Mouse (Mus musculus): ENCODE data around the gene Prx. TPM values are rescaled to one million over a fixed set of nuclear protein-coding genes. Genes with fewer than 3 reads are reported as not detected.

Prx gene
- polyA plus RNA-seq, 2 experiments: 2.1 to 6.6 TPM

- ATAC-seq (ENCODE audit: low FRiP score, low read depth) (peak; percentile 91), DNase-seq (ENCODE audit: low spot score) (peak; percentile 85)
- Histone ChIP-seq H3K4me3 (replicated peaks; ENCODE audit: low read length) (peak overlapping the region; percentile 22), H3K27ac (replicated peaks; ENCODE audit: low read depth, low read length) (peak overlapping the region; percentile 77), H3K9ac (ENCODE audit: low read depth, low read length, severe bottlenecking) (peak overlapping the region; percentile 36), H3K4me1 (ENCODE audit: control insufficient read depth, insufficient read depth, low read length) (peaks cover 7% of the 10 kb centered on the region; the same call in 1 of the 2 replicates), H3K4me2 (replicated peaks; ENCODE audit: low read depth, low read length, severe bottlenecking) (peak overlapping the region; percentile 45), H3K27me3 (ENCODE audit: control insufficient read depth, insufficient read depth, low read length) (no peaks in the 10 kb centered on the region), H3K9me3 (ENCODE audit: control insufficient read depth, low read length) (no peaks in the 10 kb centered on the region), H3K36me3 (ENCODE audit: control insufficient read depth, insufficient read depth, low read length) (peaks cover 11% of the 10 kb centered on the region; the same call in 1 of the 2 replicates)
- 0% methylated on average over 4 of the region's 12 CpGs for WGBS
- no peak for TF ChIP-seq POLR2A (IDR thresholded peaks at IDR 0.05; ENCODE audit: borderline replicate concordance, extremely low read depth, insufficient read depth, insufficient read length)
Observed at GRCm38 (mm10) chr7:27481627-27481969, 17.5 kb upstream of the Prx start.

DNA sequence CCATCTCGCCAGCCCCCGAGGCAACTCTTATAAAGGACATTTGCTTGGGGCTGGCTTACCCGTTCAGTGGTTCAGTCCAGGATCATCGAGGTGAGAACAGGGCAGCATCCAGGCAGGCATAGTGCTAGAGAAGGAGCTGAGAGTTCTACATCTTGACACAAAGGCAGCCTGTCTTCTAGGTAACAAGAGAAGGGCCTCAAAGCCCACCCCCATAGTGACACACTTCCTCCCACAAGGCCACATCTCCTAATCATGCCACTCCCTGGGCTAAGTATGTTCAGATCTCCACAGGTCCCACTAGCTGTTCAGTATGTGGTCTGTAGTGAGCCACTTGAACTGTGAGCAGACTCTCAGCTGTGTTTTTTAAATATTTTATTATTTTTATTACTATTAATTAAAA lies 15.3 kb upstream of the Prx start:
- Histone ChIP-seq H3K4me2 (replicated peaks; ENCODE audit: low read depth, low read length, severe bottlenecking) (no peak overlapping the region), H3K4me1 (ENCODE audit: control insufficient read depth, insufficient read depth, low read length) (peaks cover 10% of the 10 kb centered on the region), H3K9ac (ENCODE audit: low read depth, low read length, severe bottlenecking) (no peak overlapping the region), H3K9me3 (ENCODE audit: control insufficient read depth, low read length) (no peaks in the 10 kb centered on the region), H3K36me3 (ENCODE audit: control insufficient read depth, insufficient read depth, low read length) (no peaks in the 10 kb centered on the region), H3K27me3 (ENCODE audit: control insufficient read depth, insufficient read depth, low read length) (no peaks in the 10 kb centered on the region), H3K27ac (replicated peaks; ENCODE audit: low read depth, low read length) (no peak overlapping the region), H3K4me3 (replicated peaks; ENCODE audit: low read length) (no peak overlapping the region)
- DNase-seq (ENCODE audit: low spot score) (no peak), ATAC-seq (ENCODE audit: low FRiP score, low read depth) (no peak)
- no peak for TF ChIP-seq POLR2A (IDR thresholded peaks at IDR 0.05; ENCODE audit: borderline replicate concordance, extremely low read depth, insufficient read depth, insufficient read length)
- WGBS: 89% methylated on average over 4 of the region's 4 CpGs

DNA sequence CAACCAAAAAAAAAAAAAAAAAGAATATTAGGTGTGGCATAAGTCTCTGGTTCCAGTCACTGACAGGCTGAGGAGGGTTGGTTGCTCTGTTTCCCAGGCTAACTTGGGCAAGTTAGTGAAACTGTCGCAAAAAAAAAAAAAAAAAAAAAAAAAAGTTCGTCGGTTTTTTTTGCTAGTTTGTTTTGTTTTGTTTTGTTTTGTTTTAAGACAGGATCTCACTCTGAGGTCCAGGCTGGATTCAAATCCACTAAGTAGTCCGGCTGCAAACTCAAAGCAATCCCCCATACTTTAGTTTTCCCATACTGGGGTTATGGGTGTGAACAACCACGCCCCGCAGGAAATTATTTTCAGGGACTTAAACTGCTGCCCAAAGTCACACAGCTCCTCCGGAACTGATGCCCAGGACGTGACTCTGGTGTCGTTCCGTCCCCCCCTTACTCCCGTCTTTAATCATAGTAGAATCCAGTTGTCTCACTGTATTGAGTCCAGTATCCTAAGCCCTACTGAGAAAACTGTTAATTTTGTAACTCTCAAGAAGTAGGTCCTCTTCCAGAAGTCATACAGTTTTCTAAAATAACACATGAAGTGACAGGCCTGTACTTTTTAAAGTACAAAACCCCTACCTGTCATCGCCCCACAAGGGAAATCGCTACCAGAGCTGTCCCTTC lies 12.9 kb upstream of the Prx start:
- Histone ChIP-seq H3K9me3 (ENCODE audit: control insufficient read depth, low read length) (no peaks in the 10 kb centered on the region), H3K27ac (replicated peaks; ENCODE audit: low read depth, low read length) (peak overlapping the region; percentile 61; the same call in 1 of the 2 replicates), H3K4me3 (replicated peaks; ENCODE audit: low read length) (peak overlapping the region; percentile 83), H3K4me2 (replicated peaks; ENCODE audit: low read depth, low read length, severe bottlenecking) (peak overlapping the region; percentile 88), H3K9ac (ENCODE audit: low read depth, low read length, severe bottlenecking) (peak overlapping the region; percentile 45), H3K36me3 (ENCODE audit: control insufficient read depth, insufficient read depth, low read length) (peaks cover 11% of the 10 kb centered on the region), H3K27me3 (ENCODE audit: control insufficient read depth, insufficient read depth, low read length) (no peaks in the 10 kb centered on the region), H3K4me1 (ENCODE audit: control insufficient read depth, insufficient read depth, low read length) (peaks cover 25% of the 10 kb centered on the region)
- 1% methylated on average over 13 of the region's 13 CpGs for whole genome bisulfite sequencing
- DNase-seq (ENCODE audit: low spot score) (peak; percentile 28), ATAC-seq (ENCODE audit: low FRiP score, low read depth) (peak; percentile 3; the same call in 1 of the 2 replicates)
- no peak for TF ChIP-seq POLR2A (IDR thresholded peaks at IDR 0.05; ENCODE audit: borderline replicate concordance, extremely low read depth, insufficient read depth, insufficient read length)

- DNase-seq (ENCODE audit: low spot score) (peak; percentile 100), ATAC-seq (ENCODE audit: low FRiP score, low read depth) (peak; percentile 96)
- TF ChIP-seq POLR2A (IDR thresholded peaks at IDR 0.05; ENCODE audit: borderline replicate concordance, extremely low read depth, insufficient read depth, insufficient read length): peak; percentile 98; the same call in 1 of the 2 replicates
- under 1% methylated on average over 46 of the region's 80 CpGs for WGBS
- no peaks in the 10 kb centered on the region for H3K27me3 ChIP-seq (ENCODE audit: control insufficient read depth, insufficient read depth, low read length)
- no peaks in the 10 kb centered on the region for H3K9me3 ChIP-seq (ENCODE audit: control insufficient read depth, low read length)
- H3K36me3 ChIP-seq (ENCODE audit: control insufficient read depth, insufficient read depth, low read length): peaks cover 11% of the 10 kb centered on the region
- H3K27ac ChIP-seq (replicated peaks; ENCODE audit: low read depth, low read length): peak within 1 kb of the TSS; percentile 97
- H3K4me1 ChIP-seq (ENCODE audit: control insufficient read depth, insufficient read depth, low read length): peaks cover 23% of the 10 kb centered on the region
- H3K9ac ChIP-seq (ENCODE audit: low read depth, low read length, severe bottlenecking): peak within 1 kb of the TSS; percentile 87
- H3K4me2 ChIP-seq (replicated peaks; ENCODE audit: low read depth, low read length, severe bottlenecking): peak within 1 kb of the TSS; percentile 88
- peak within 1 kb of the TSS; percentile 83 for H3K4me3 ChIP-seq (replicated peaks; ENCODE audit: low read length)
Observed at GRCm38 (mm10) chr7:27486770-27487697, 12.1 kb upstream of the Prx start, which contains the start of gene Sertad1. Gene Sertad1, plus strand, starts transcription at chr7:27486910.

GRCm38 (mm10) chr7:27487740-27488268 lies 11.3 kb upstream of the Prx start:
- 1% methylated on average over 13 of the region's 13 CpGs for WGBS
- DNase-seq (ENCODE audit: low spot score): peak; percentile 31

More at GRCm38 (mm10) chr7:27487740-27488268, 11.3 kb upstream of the Prx start:
- no peak for ATAC-seq (ENCODE audit: low FRiP score, low read depth)
- Histone ChIP-seq H3K36me3 (ENCODE audit: control insufficient read depth, insufficient read depth, low read length) (peaks cover 11% of the 10 kb centered on the region), H3K4me1 (ENCODE audit: control insufficient read depth, insufficient read depth, low read length) (peaks cover 22% of the 10 kb centered on the region), H3K9ac (ENCODE audit: low read depth, low read length, severe bottlenecking) (peak overlapping the region; percentile 87), H3K27me3 (ENCODE audit: control insufficient read depth, insufficient read depth, low read length) (no peaks in the 10 kb centered on the region), H3K4me3 (replicated peaks; ENCODE audit: low read length) (peak overlapping the region; percentile 83), H3K4me2 (replicated peaks; ENCODE audit: low read depth, low read length, severe bottlenecking) (peak overlapping the region; percentile 88), H3K27ac (replicated peaks; ENCODE audit: low read depth, low read length) (peak overlapping the region; percentile 97), H3K9me3 (ENCODE audit: control insufficient read depth, low read length) (no peaks in the 10 kb centered on the region)
- TF ChIP-seq POLR2A (IDR thresholded peaks at IDR 0.05; ENCODE audit: borderline replicate concordance, extremely low read depth, insufficient read depth, insufficient read length): no peak
